Mouse (Mus musculus): Measurements from ENCODE around the gene P2rx5.

P2rx5 gene

DNA sequence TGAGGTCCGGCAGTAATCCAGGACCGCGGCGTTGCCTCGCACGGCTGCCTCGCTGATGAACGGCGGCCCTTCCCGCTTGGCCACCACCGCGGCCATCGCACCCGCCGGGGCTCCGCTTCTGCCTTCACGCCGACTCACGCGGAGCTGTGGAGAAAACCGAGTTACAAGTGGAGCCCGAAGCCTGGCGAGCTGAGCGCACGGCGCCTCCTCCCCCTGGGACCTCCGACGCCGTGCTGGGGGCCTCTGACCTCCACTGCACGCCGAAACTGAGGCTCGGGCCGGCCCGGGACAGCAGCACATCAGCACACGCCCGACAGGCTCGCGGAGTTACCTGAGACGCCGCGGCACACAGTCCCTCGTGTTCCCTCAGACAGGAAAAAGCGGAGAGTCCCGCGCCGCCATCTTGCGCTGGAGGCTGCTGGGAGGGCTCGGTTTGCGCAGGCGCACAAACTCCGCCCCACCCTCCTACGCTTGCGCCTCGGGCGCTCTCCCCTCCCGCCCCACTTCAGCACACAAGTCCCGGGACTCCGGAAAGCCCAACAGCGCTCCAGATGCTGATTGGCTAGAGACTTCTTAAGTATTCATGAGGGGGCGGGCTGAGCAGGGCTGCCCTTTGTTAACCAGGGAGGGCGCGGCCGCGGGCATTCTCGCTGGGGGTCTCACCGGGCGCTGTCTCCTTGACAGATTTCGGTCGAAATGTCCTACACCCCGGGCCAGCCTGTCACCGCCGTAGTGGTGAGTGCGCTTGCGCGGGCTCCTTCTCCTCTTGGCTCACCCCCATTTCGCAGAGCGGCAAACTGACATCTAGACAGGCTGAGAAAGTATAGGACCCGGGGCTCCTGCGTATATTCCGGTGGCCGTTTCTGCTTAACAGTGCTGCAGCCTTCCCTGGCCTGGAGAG lies 16.6 kb downstream of the P2rx5 start, which contains the start of the genes Emc6 and Tax1bp3:
Gene Emc6 (minus strand): TSS at position 430 of the 901 bp plus-strand sequence.
Gene Tax1bp3 (plus strand): TSS at position 476 of the 901 bp plus-strand sequence.
- peak; percentile 100 for DNase-seq

DNA sequence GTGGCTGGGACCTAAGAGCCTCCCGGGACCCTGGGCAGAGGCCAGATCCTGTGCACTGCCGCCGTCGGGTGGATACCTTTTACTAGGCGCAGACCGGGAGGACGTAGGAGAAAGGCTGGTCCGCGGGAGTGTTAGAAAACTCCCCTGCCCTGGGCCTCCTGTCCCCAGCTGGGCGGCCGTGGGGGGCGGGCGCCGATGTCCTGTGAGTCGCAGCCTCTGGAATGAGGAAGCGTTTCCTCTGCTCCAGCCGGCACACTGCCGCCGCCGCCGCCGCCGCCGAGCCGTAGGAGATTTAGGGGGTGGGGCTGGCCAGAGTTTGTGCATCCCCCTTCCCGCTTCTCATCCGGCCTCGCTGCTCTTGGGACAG lies 17.3 kb downstream of the P2rx5 start:
- peak; percentile 99 for DNase-seq

DNA sequence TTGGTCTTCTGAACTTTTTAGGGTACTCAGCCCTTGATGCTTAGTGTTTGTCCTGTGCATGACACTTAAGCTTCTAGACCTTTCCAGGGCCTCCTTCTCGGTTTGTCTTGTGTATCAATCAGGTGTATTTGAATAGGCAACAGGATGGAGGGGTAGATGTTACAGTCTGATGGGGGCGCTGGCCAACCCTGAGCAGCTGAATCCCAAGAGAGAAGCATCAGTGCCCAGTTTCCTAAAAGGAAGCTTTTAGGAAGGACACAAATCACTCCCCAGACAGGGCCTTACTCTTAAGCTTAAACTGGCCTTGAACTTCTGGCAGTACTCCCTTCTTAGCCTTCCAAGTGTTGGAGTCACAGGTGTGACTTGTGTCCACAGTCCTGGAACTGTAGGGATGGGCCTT lies 17.7 kb downstream of the P2rx5 start:
- peak; percentile 95 for DNase-seq

DNA sequence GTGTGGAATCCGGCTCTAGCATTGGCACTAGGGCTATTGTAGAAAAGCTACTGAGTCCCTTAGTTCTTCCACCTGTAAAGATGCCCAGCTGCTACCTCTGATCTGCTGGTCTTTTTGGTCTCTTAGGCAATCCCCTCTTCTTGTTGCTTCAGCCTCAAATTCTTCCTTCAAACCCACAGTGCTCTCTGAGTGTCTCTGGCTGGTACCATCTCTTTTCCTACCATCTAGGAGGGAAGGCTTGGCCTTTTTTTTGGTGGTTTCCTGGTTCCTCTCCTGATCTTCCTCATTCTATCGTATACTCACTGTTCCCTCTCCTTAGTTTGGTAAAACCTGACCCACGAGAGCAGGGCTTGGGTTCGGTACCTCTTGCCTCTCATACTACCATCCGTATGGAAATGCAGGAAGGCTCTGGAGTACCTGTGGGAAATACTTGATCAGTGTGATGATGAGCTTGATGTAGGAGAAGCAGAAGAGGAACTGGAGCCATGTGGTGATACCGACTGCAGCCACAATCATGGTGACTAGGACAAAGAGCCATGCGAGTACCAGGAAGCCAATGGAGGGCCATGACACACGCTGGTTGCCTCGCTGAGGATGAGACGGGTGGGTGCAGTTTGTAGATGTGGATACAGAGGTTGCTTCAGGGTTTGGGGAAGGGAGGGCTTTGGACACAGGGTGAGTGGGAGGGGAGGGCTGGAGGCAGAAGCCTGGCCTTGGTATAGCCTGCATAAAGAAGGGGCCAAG lies 25.8 kb downstream of the P2rx5 start:
- DNase-seq = no peak

DNA sequence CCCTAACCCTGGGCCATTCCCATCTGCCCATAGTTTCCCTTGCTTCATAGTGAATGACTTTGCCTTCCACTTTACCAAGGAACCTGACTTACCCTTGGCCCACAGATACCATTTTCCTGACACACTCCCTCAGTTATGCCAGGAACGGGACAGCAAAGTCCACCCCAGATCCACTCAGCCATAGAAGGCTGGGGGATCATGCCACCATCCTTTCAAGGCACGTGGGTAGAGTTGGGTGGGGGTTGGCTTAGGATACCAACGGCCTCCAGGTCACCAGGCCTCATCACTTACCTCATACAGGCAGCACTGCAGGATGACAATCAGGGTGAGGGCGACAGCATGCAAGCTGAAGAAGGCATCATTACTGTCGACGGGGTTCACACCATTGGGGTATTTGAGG lies 27.0 kb downstream of the P2rx5 start:
- no peak for DNase-seq

DNA sequence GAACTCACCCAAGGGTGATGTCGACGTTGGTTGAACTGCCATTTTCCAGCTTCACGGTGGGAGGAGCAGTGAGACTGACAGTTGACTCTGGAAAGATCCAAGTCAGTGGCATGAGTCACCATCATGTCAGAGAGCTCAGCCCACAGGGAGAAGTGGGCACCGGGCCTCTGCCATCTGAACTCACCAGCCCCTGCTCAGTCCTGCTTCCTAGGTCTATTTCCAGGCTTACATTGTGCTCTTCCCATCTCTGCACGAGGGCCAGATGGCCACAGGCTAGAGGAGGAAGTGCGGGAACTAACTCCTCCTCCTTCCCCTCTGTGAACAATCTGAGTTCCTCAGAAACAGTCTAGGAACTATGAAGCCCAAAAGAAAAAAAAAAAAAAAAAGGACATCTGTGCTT lies 32.8 kb downstream of the P2rx5 start:
- DNase-seq = peak; percentile 96

DNA sequence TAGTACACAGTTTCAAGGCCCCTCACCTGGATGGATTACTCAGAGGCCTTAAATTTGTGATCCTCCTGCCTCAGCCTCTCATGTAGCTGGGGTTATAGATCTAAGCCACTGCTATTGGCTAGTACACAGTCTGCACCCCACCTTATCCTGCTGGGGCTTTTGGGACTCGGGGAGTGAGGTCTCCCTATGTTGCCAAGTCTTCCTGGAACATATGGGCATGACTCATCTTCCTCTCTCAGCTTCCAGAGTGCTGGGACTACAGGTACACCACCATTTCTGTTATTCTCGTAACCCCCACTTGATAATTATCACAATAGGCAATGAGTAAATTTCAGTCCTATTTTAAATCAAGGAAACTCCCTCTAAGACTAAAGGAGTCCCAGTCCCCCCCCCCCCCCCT lies 34.2 kb downstream of the P2rx5 start:
- DNase-seq = no peak

DNA sequence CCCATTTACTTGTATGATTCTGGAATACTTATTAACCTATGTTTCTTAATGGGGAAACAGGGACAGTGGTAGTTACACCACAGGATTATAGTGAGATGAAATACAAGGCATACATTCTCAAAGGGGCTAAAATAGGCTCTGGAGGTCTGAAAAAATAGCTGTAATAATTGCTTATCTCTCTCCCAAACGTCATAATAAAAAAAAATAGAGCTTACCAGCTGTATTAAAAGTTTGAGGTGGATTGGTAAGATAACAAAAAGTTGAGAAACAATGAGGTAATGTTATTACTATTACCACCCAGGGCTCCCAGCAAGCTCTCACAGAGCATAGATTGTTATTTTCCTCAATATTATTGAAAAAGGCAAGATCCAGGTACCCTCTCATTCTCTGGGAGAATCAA lies 38.0 kb downstream of the P2rx5 start:
- no peak for DNase-seq

DNA sequence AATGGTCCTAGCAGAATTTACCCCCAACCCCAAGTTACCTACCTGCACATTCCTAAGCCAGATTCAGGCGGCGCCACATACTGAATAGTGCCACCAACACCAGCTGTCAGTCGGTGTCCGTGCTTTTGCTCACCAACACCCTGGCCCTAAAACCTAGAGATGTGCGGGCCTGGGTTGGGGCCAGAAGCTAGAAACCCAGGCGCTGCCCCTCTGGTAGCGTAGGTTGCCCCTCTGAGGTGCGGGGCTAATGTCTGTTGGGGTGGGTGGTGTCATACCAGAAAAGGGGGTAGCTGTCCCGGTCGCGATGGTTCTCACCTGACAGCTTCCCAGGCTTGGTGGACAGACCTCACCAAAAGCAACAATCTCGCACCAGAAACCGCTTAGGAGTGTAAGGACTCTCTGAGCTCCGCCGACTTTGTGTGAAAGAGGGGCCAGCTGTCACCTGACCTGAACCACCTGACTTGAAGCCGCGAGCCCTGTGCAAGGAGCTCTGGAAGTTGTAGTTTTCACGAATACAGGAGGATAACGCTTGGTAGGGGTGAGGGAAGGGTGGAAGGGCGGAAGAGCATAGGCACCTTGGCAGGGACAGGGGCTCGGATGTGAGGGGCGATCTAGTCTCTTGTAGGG lies 38.5 kb downstream of the P2rx5 start, which contains the start of gene Ctns:
Gene Ctns (minus strand): TSS at position 440 of the 627 bp plus-strand sequence.
- peak; percentile 99 for DNase-seq

DNA sequence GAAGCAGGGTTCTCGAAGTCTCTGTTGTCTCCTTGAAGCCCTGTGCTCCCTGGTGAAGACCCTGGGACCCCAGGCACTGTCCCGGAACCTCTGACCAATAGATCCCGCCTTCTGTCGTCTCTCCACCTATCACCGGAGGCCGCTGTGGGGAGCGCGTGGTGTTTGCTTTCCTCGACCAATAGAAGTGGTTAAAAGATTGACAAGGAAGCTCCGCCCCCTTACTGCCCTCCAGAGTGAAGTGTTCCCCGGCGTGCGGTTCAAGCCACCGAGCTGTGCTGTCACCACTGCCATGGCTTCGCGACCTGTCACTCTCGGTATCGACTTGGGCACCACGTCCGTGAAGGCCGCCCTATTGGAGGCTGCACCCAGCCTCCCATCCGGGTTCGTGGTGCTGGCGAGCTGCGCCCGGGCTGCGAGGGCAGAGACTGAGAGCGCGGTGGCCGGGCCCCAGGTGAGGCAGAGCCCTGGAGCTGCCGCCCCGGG lies 39.0 kb downstream of the P2rx5 start, which contains the start of gene Shpk:
Gene Shpk (plus strand): TSS at position 231 of the 483 bp plus-strand sequence.
- DNase-seq = peak; percentile 100

DNA sequence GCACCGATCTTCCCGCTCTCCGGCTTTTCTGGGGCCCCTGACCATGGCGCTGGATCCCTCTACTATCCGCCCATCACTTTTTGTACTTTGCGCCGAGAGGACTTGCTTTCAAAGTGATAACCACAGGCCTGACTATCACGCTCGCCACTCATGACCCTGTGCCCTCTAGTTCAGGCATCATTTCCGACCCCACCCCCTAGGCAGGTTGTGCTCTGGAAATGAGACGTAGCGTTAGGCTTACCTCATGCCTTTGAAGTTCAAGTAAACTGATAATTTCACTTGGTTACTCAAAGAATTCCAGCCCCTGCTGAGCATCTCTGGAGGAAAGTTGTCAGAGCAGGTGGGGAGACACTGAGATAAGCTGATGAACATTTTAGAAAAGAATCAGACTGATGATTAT lies 39.7 kb downstream of the P2rx5 start:
- DNase-seq = no peak

DNA sequence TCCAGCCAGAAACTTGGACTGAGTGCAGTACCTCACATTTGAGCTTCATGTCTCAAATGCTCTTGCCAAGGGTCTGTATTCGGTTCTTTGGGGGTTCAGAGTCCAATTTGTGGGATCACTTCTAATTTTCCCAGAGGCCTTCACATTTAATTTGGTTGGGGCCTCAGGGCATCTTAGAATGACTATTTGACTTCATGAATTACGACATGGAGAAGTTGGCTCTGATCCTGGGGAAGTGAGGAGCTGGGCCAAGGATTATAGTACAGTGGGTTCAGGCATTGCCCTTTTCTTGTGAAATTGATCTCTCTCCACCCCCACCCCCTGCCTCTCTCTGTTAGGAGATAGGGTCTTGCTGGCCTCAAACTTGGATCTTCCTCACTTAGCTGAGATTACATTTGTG lies 40.8 kb downstream of the P2rx5 start:
- DNase-seq = no peak

DNA sequence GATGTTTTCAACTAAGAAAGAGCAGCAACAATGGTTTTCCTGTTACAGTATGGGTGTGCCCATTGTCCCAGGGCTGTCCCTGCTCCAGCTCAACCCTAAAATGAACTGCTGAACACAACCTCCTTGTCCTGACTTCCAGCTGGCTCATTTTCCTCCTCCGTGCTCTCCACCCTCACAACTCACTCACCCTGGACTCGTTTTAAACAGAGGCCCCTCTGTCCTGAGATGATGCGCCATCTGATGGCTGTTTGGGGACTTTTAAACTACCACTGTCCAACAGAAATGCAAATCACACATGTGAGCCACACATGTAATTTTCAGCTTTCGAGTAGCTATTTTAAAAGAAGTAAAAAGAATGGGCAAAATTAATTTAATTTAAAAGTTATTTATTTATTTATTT lies 41.4 kb downstream of the P2rx5 start:
- peak; percentile 94 for DNase-seq

DNA sequence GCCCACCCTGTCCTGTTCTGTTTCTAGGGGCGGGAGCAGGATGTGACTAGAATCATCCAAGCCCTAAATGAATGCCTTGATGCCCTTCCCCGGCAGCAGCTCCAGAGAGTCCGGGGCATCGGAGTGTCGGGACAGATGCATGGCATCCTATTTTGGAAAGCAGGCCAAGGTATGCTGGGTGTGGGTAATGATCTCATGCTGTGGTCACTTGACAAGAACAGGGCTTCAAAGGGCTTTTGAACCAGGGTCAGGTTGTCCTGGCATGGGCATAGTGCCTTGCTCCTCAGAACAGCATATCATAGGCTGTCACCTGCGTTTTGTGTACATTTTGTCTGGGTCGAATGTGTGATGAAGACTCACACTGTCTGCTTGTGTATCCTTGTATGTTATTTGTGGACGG lies 43.7 kb downstream of the P2rx5 start:
- DNase-seq = peak; percentile 93

DNA sequence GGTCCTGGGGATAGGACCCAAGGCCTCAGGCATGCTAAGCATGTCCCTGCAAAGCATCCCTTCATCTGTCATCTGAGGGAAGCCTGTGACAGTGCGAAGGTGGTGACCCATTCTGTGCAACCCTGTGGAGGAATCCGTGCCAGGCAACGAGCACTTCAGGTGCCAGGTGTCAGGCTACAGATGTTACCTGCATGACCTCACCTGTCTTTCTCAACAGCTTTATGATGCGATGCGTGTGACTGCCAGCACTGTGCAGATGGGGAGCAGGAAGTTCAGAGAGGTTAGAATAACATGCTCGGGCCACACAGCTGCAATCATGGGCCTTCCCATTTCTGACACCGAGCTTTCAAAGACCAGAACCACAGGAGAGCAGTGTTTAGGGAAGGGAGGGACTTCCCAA lies 45.0 kb downstream of the P2rx5 start:
- no peak for DNase-seq

DNA sequence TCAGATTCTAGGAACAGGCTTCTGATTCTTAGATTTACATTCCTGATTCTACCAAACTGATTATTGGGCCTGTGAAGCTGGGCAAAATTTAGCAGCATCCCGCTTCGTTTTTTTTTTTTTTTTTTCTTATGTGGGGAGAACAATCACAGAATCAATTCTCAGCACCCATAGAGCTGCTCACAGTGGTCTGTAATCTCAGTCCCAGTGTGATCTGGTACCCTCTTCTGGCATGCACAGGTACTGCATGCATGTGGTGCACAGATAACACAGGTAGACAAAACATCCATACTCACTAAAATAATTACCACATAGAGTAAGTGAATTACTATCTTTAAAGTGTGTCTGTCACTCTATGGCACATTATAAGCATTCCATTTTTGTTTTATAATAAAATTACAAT lies 47.4 kb downstream of the P2rx5 start:
- DNase-seq = no peak

DNA sequence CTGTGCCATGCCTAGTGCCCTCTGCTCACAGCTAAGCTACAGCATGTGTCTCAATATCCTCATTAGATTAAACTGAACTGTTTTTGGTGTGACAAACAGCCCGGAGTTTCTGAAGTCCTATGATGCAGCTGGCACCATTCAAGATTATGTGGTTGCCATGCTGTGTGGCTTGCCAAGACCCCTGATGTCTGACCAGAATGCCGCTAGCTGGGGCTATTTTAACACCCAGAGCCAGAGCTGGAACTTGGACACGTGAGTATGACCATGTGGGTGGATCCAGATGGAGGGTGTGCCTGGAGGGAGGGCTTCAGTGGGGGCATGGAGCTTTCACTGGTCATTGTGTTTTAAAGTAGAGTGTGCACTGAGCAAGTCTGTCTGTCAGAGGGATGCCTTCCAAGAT lies 53.7 kb downstream of the P2rx5 start:
- no peak for DNase-seq

DNA sequence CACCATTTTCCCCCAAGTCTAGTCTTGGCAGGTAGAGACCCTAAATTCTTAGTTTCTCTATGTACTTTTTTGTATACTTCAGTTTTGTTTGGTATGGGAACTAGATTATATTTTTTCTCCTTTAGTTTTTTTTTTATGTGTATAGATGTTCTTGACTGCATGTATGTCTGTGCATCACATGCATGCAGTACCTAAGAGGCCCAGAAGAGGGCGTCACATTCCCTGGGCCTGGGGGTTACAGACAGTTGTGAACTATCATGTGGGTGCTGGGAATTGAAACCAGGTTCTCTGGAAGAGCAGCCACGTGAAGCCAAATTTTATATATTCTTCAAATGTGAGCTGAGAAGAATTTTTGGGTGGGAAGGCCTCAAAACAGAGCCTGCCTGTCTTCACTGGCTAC lies 59.5 kb downstream of the P2rx5 start:
- no peak for DNase-seq

DNA sequence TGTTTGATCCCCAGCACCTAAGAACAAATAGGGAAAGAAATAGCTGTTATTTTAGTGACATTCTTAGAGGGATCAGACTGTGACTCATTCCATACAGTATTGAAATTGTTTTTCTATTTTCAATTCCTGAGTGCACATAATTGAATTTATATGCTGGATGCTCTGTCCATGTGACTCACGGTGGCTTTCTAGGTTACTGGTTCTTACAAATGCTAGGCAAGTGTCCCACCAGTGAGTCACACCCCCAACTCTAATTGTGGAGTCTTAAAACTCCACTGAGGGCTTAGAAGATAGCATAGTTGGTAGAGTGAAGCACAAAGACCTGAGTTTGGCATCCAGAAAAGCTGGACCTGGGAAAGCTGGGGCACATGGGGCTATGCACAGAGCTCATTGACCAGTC lies 60.4 kb downstream of the P2rx5 start:
- DNase-seq = no peak

Measured in heart, adult 11 months (tissue).